Mouse (Mus musculus) bone marrow macrophage, adult 2 months (primary cell): Measurements from ENCODE around the gene Apobec2. TPM values are rescaled to one million over a fixed set of nuclear protein-coding genes. Genes with fewer than 3 reads are reported as not detected.

Experiments
- H3K27ac ChIP-seq: 2 replicates; pipeline ENCODE4 v1.5.1; 2012; ENCODE audit warnings: low read depth, low read length; ENCODE audit not compliant: insufficient read depth
- H3K4me1 ChIP-seq: 2 replicates; pipeline ENCODE4 v1.6.1; 2012; ENCODE audit warnings: low read length; ENCODE audit not compliant: control insufficient read depth, insufficient read depth
- H3K4me3 ChIP-seq: 2 replicates; pipeline ENCODE4 v1.5.1; 2012; ENCODE audit warnings: mild to moderate bottlenecking, low read length, moderate library complexity; ENCODE audit not compliant: insufficient read depth
- CTCF ChIP-seq: IDR thresholded peaks from 2 replicates; pipeline ENCODE4 v1.5.1; 2012; ENCODE audit warnings: low read depth, mild to moderate bottlenecking, low read length, moderate library complexity
- POLR2A ChIP-seq: IDR thresholded peaks from 2 replicates; pipeline ENCODE4 v1.6.1; 2012; ENCODE audit warnings: mild to moderate bottlenecking, low read depth, low read length, borderline replicate concordance
- polyA plus RNA-seq: library from polyadenylated mRNA; stranded (reverse); fragments of >200 nt; gene quantifications from 2 replicates; pipeline ENCODE4 v1.2.4, GENCODE M21; 2012; ENCODE audit not compliant: missing spikeins, insufficient read depth, insufficient read length

Apobec2 gene
- polyA plus RNA-seq, 1 experiment: not detected

DNA sequence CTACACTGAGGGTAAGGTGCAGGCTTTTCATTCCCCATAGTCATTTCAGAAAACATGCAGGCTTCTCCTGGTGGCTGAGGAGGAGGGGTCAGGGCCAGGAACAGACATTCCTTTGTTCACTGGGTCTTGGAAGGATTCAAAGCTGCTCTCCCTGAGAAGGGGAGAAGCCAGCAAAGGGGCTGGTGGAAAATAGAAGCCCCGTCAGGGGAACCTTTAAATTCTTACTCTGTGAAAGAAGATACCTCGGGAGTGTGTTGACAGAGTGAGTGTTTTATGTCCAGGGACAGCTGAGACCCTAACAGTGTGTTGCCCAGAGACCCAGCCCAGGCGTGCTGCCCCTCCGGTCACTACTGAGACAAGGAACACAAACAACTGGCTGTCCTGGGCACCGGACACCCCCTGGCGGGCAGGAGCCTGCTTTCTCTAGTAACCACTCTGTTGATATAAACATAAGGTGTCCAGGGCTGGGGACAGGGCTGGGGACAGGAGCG is 4.7 kb upstream of the Apobec2 start:
- TF ChIP-seq POLR2A (no peak), CTCF (no peak)
- Histone ChIP-seq H3K27ac (no peak overlapping the region), H3K4me3 (no peak overlapping the region)

DNA sequence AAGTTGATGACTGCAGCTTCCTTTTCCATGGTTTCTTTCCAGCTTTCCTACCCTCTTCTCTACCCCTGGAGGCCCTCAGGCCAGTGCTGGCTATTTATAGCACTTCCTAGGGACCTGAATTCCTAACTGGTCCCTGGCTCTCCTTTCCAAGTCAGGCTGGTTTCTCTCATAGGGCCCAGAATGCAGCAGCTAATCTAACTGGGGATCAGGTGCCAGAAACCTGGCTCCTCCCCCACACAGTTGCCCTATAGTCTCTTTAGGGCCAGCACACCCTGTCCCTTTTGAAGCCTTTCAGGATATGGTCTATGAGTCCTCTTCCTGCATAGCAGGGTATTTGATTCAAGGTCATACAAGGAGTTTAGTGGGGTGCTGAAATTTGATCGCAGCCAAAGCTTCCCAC is 3.8 kb upstream of the Apobec2 start:
- Histone ChIP-seq H3K4me3 (no peak overlapping the region), H3K27ac (no peak overlapping the region), H3K4me1 (no peaks in the 10 kb centered on the region)
- no peak for TF ChIP-seq POLR2A
- TF ChIP-seq CTCF: no peak

More for the DNA sequence above, 4.7 kb upstream of the Apobec2 start:
- no peaks in the 10 kb centered on the region for H3K4me1 ChIP-seq

DNA sequence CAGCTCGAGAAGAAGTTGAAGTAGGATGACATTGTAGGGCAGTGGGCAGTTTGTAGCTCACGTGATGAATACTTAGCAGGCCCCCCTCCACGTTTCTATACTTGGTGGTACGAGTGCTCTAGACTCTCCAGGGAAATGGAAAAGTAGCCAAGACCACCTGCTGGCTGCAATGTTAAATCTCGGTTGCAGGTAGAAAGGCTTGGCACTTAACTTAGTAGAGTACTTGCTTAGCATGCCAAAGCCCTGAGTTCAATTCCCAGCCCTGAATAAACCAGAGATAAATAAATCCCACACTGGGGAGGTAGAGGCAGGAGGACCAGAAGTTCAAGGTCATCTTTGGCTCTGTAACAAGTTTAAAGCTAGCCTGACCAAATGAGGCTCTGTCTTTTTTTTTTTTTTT is 1.7 kb upstream of the Apobec2 start:
- Histone ChIP-seq H3K27ac (no peak overlapping the region), H3K4me1 (no peaks in the 10 kb centered on the region), H3K4me3 (no peak overlapping the region)
- no peak for TF ChIP-seq CTCF
- no peak for TF ChIP-seq POLR2A

DNA sequence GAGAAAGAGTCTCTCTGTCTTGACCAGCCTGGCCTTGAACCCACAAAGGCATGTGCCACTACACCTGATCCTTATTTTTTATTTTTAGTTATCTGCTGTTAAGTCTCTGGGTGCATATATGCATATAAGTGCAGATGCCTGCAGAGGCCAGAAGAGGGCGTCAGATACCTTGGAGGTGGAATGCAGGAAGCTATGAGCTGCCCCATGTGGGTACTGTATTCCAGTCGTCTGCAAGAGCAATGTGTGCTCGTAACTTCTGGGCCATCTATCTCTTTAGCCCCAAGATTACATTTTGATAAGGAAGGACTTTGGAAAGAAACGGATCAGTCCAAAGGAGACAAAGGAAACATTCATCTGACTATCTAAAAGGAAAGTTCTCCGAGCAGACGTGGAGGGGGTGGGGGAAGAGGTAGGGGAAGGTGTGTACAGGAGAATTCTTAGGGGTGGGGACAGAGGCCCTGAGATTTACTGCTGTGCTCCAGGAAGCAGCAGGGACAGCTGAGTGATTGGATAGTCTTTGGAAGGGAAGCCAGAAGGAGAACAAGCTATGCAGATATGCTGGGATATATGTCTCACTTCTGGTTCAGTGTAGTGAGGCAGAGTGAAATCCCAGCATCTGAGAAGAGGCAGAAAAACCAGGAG is 1.1 kb upstream of the Apobec2 start:
- TF ChIP-seq CTCF (no peak), POLR2A (no peak)
- Histone ChIP-seq H3K4me1 (no peaks in the 10 kb centered on the region), H3K27ac (no peak overlapping the region), H3K4me3 (no peak overlapping the region)

DNA sequence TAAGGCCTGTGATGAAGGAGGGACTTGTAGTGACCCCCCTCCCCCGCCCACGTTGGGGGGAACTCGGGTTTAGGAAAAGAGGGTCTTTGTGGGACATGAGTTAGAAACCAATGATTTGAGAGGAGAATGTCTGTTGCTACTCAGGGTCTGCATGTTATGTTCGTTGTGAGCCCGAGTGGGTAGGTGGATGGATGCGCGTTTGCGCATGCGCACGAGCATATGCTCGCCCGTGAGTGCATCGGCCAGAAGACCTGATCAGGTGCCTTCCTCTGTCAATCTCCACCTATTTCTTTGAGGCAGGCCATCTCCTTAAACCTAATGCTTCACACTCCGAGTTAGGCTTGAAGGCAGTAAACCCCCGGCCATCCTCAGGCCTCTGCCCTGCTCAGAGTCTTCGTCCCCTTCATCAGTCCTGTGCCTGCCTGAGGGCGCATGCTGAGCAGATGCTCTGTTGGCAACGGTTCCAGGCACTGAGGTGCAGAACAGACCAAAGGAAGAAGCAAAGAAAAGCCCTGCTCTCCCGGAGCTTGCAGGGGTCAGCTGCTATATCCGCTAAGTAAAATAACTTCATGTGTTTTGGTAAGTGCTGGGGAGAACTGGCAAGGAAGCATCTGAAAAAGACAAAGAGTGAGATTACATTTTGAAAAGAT is 401 bp upstream of the Apobec2 start:
- TF ChIP-seq CTCF: no peak
- no peak for TF ChIP-seq POLR2A
- Histone ChIP-seq H3K27ac (no peak overlapping the region), H3K4me3 (no peak overlapping the region), H3K4me1 (no peaks in the 10 kb centered on the region)

DNA sequence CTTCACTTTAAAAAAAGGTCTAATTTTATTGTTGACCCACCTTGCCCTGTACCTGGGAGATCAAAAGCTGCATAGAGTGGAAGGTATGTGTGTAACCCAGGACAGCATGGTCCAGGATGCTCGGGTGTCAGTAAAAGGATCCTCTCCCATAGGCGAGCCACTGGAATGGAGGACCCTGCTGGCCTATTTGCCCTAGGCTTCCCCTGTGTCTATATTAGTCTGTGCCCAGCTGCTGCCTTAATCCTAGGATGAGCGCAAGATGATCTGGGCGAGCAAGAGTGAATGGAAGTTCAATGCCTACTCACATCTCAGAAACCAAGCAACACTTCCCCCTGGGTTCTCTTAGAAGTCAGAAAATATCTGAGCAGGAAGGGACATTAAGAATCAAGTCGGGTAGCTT is 1.7 kb downstream of the Apobec2 start:
- 0 out of 2 replicates have a peak, but pooled peaks cover 1% of the 10 kb centered on the region for H3K4me1 ChIP-seq
- TF ChIP-seq POLR2A: no peak
- no peak for TF ChIP-seq CTCF
- H3K4me3 ChIP-seq: no peak overlapping the region
- H3K27ac ChIP-seq: no peak overlapping the region

DNA sequence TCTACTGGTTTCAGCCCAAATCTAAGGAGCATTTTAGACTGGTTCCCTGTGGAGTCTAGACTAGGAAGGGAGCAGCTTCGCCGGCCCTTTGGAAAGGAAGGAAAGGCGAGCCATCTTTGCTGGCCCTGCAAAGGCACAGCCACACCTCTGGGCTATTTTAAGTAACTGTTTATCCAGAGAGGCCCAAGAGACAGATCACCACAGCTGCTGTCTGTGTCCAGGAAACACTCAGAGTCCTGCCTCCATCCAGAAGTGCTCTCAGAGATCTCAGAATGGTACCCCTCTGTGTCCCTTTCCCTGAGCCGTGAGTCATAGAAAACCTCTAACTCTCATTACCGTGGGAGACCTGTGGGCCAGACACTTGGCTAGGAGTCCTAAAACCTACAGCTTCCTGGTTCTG is 2.3 kb downstream of the Apobec2 start:
- Histone ChIP-seq H3K4me1 (0 out of 2 replicates have a peak, but pooled peaks cover 2% of the 10 kb centered on the region), H3K27ac (no peak overlapping the region), H3K4me3 (no peak overlapping the region)
- TF ChIP-seq CTCF (no peak), POLR2A (no peak)

DNA sequence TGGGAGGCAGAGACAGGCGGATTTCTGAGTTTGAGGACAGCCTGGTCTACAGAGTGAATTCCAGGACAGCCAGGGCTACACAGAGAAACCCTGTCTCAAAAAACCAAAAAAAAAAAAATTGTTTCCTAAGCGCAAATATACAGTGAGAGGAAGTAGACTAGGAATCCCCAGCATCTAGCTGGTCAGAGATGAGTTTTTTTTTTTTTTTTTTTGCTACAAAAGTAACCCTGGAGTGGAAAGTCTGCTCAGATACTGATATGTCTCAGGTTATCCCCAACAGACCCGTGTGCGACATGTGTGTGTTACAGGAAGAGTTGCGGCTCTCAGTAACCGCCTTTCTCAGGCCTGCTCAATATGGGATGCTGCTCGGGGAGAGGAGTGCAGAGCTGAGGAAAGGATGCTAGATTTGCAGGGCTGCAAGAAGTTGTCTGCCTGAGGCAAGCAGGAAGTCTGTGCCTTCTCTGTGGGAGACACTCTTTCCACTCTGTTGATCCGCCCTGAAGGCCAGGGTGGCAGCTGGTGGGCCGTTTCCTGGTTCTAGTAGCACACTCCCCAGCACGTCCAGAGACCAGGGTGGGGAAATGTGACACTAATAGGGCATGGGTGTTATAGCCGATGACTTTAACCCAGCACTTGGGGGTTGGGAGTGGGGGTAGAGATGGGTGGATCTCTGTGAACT is 4.7 kb downstream of the Apobec2 start:
- TF ChIP-seq CTCF (no peak), POLR2A (no peak)
- Histone ChIP-seq H3K4me3 (no peak overlapping the region), H3K4me1 (0 out of 2 replicates have a peak, but pooled peaks cover 2% of the 10 kb centered on the region), H3K27ac (no peak overlapping the region)

DNA sequence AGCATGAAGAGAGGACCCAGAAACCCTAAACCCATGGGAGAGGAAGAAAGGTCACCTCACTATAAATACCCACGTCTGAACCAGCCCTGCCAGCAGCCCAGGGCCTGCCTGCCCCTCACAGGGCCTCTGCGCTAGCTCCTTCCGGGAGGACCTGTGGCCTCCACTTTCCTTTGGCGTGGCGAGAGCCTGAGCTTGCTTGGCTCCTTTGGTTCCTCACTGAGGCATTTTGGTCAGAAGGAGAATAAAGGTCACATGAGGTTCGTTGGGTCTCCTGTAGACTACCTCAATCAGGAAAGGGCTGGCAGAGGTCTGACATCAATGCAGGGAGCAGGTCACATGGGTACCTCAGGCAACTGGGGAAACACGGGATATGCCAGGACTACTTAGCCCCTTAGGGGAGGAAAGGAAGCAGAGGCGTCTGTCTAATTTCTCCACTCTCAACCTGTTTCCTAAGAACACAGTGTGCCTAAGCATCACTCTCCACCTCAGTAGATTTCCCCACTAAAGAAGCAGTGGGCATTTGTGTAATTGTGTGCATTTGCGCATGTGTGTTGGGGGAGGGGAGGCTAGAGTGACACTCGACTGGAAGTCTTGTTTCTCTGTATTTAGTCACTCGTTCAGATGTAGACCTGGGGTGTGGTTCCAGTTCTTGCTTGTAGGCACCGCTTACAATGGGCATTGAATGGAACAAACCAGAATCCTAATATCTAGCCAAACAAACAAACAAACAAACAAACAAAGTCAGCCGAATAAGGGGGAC is 5.6 kb downstream of the Apobec2 start:
- H3K27ac ChIP-seq: no peak overlapping the region
- no peak overlapping the region for H3K4me3 ChIP-seq
- no peak for TF ChIP-seq POLR2A
- TF ChIP-seq CTCF: no peak
- 0 out of 2 replicates have a peak, but pooled peaks cover 2% of the 10 kb centered on the region for H3K4me1 ChIP-seq
